Mouse (Mus musculus): ENCODE data around the gene Rab32.

The Rab32 gene

DNA sequence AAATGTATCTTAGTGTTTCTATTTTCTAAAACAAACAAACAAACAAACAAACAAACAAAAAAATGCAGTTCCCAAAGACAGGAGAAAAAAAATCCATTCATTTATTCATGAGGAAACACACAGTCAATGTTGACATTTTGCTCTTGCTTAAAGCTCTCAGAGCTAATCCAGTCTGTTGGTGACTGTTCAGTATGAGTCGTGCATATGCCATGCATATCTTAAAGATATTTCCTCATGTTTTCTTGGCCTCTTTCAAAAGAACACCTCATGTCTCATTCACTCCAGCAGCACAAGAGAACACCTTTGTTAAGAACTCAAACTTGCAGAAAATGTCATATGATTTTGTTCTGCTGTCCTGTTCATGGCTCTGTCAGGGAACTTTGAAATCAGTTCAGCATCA lies 7.9 kb downstream of the Rab32 start:
- Histone ChIP-seq H3K9me3 (ENCODE audit: low read length) (no peaks in the 10 kb centered on the region), H3K27me3 (ENCODE audit: insufficient read depth, low read length) (no peaks in the 10 kb centered on the region), H3K4me3 (replicated peaks; ENCODE audit: low read length) (no peak overlapping the region), H3K36me3 (ENCODE audit: insufficient read depth, low read length) (no peaks in the 10 kb centered on the region), H3K4me1 (replicated peaks; ENCODE audit: low read depth, low read length) (no peaks in the 10 kb centered on the region)
- TF ChIP-seq POU5F1 (IDR thresholded peaks at IDR 0.05; ENCODE audit: borderline replicate concordance, low read length): no peak
- TF ChIP-seq NANOG (IDR thresholded peaks at IDR 0.05; ENCODE audit: borderline replicate concordance, low read length): no peak
- TF ChIP-seq CTCF (conservative IDR thresholded peaks at IDR 0.05; ENCODE audit: low read length): no peak

GRCm38 (mm10) chr10:10546623-10547022 lies 11.4 kb downstream of the Rab32 start:
- no peak for TF ChIP-seq CTCF (conservative IDR thresholded peaks at IDR 0.05; ENCODE audit: low read length)
- TF ChIP-seq NANOG (IDR thresholded peaks at IDR 0.05; ENCODE audit: borderline replicate concordance, low read length): no peak
- no peak for TF ChIP-seq POU5F1 (IDR thresholded peaks at IDR 0.05; ENCODE audit: borderline replicate concordance, low read length)
- Histone ChIP-seq H3K4me3 (replicated peaks; ENCODE audit: low read length) (no peak overlapping the region), H3K36me3 (ENCODE audit: insufficient read depth, low read length) (no peaks in the 10 kb centered on the region), H3K9me3 (ENCODE audit: low read length) (no peaks in the 10 kb centered on the region), H3K27me3 (ENCODE audit: insufficient read depth, low read length) (no peaks in the 10 kb centered on the region), H3K4me1 (replicated peaks; ENCODE audit: low read depth, low read length) (no peaks in the 10 kb centered on the region)

DNA sequence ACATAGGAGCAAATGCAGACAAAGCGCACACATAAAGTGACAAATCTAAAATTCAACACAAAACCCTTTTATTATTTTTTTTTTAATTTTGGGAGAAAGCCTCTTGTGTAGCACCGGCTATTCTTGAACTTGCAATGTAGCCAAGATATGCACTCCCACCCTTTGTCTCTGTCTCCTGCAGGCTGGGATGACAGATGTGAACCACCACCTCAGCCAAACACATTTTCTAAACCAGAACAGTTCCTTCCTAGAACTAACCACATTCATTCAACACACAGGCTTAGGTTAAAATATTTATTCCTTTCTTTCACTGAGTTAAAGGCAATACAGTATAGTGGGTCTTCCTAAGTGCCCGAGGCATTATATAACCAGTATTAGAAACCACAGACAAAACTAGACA lies 13.1 kb downstream of the Rab32 start:
- H3K4me1 ChIP-seq (replicated peaks; ENCODE audit: low read depth, low read length): no peaks in the 10 kb centered on the region
- no peaks in the 10 kb centered on the region for H3K27me3 ChIP-seq (ENCODE audit: insufficient read depth, low read length)
- TF ChIP-seq CTCF (conservative IDR thresholded peaks at IDR 0.05; ENCODE audit: low read length) (no peak), POU5F1 (IDR thresholded peaks at IDR 0.05; ENCODE audit: borderline replicate concordance, low read length) (no peak), NANOG (IDR thresholded peaks at IDR 0.05; ENCODE audit: borderline replicate concordance, low read length) (no peak)
- H3K9me3 ChIP-seq (ENCODE audit: low read length): no peaks in the 10 kb centered on the region
- H3K36me3 ChIP-seq (ENCODE audit: insufficient read depth, low read length): no peaks in the 10 kb centered on the region
- H3K4me3 ChIP-seq (replicated peaks; ENCODE audit: low read length): no peak overlapping the region
